Mouse (Mus musculus) spleen, postnatal 36 days (tissue): Measurements from ENCODE around the gene Dbx1.
A peak's percentile ranks its signal among the peaks of the same experiment; 100 is the strongest.

Experiments
- DNase-seq, 2 experiments: peaks; one replicate each; pipeline ENCODE4 v3.0.0; 2022; ENCODE audit warnings: low spot score in 2 of 2, mixed read lengths in 1 of 2

Dbx1 gene

DNA sequence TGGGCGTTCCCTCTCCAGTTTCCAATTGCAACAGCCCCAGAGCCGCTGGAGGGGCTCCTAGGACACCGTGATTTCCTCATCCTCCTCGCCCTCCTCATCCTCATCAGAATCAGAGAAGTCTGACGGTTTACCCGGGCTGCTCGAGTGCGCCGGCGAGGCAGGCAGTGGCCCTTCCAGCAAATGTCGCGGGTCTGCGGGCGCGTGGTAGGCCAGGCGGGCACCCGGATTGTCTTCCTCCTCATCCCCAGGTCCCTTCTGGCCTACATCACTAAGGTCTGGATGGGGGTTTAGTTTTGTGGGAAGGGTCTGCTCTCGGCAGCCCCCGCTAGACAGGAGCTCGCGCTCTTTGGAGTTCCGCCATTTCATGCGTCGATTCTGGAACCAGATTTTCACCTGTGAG lies 4.3 kb downstream of the Dbx1 start:
- DNase-seq, result no peak

DNA sequence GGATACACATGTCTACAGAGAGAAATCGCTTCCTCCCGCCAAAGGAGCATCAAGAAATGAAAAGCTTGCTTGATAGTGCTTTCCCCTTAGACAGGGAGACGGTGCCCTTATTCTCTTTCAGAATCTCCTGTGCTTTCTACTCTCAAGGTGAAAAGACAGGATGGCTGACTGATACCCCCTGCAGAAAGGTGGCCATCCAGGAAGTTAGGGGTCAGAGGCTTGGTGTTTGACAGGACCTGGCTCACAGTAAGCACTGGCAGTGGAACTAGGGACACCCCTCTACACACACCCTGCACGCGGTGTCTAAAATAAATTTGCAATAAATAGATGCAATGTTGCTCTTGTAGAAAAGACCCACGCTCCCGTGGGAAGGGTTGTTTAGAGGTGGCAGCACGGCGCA lies 4.8 kb downstream of the Dbx1 start:
- DNase-seq, result no peak

DNA sequence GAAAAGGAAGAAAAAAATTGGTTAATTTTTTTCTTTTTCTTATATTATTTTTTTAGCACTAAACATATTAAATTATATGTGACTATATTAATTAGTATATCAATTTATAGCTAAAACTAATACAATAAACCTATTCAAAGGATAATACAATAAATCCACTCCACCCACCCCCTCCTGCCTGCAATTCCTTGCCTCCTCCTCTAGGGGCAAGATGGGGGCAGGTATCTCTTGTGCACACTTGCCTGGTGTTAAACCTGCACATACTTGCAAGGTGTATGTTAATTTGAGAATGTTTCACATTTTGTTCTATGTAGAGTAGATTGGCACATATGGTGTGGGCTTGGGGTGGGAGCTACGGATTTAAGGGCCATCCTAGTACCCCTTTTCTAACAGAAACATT lies 16.5 kb downstream of the Dbx1 start:
- no peak for DNase-seq

DNA sequence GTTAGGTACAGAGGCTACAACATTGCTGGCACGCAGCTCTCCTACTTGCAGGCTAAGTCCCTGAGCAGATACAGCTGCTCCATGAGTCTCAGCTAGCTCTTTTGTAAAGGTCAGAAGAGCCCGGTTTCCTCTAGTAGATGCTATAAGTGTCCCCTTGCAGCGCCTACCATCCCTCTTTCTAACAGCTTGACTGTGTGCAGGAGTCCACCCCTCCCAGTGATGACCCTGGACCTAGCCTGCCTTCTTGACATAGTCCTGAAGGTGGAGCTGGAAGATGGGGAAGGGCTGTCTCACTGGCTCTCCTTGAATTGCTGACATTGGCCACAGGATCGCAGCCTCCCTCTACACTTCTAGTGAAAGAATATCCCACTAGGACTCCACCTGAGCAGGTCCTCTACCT lies 19.6 kb downstream of the Dbx1 start:
- DNase-seq, result no peak

DNA sequence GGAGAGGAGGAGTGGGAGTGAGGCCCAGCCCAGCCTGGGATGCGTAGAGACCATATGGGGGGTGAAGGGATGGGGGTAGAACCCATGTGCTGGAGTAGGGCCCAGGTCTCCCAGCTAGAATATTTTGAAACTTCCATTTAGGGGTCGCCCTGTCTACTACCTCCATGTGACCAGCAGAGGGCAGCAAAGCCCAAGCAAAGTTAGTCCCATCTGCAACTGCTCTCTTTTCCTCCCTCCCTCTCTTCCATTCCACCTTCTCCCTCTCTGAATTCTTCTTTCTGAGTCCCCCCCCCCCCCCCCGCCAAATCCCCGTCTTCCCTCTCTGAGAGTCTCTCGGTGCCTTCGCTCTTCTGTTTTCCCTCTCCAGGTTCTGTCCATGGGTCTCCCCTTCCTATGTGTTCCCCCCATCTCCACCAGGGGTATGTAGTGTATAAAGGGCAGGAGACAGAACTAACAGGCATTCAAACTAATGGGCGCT lies 20.4 kb downstream of the Dbx1 start:
- DNase-seq, result peak; percentile 13 to 36

DNA sequence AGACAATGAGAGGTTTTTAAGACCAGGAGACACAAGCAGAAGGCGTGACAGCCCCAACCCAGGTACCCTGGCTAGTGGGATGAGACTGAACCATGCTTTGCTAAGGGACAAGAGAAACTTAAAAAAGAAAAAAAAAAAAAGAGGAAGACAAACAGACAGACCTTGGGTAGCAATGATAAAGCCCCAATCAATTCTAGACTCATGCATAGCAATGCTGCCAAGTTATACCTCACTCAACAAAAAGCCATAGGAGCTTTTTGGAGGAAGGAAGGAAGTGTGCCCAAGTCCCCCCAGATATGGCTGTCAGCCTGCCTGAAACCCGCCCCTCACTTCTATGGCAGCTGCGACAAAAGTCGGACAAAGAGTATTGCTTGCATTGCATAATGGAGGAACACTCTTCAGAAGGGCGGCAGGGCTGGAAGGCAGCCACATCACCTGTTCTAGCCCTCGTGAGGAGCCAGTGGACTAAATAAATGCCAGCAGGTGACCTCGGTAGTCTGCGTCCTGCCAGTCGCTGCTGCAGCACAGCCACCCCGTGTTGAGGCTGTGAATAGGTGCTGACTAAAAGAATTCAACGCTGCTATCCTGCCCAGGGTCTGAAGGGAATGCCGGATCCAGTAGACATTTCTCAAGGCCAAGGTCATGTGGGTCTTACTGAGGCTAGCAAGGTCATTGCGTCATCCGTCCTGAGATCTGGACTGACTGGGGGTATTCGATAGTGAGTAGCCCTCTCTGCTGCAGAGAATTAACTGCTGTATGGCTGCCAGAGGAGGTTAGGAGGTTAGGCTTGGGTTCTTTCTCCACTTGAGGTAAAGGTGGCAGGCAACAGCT lies 31.5 kb downstream of the Dbx1 start:
- no peak for DNase-seq

DNA sequence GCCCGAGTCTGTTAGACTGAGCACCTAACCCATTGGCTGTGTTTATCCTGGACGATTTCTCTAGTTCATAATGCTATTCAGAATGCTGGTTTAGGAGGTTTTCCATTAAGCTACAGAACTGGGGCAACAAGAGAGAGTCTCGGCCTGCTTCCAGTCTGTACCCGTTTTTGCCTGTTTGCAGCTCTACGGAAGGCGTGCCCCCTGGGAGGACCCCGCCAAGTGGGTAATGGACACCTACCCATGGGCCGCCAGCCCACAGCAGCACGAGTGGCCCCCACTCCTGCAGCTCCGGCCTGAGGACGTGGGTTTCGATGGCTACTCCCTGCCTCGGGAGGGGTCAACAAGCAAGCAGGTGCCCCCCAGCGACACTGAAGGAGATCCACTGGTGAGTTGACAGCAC lies 32.4 kb downstream of the Dbx1 start:
- no peak for DNase-seq

DNA sequence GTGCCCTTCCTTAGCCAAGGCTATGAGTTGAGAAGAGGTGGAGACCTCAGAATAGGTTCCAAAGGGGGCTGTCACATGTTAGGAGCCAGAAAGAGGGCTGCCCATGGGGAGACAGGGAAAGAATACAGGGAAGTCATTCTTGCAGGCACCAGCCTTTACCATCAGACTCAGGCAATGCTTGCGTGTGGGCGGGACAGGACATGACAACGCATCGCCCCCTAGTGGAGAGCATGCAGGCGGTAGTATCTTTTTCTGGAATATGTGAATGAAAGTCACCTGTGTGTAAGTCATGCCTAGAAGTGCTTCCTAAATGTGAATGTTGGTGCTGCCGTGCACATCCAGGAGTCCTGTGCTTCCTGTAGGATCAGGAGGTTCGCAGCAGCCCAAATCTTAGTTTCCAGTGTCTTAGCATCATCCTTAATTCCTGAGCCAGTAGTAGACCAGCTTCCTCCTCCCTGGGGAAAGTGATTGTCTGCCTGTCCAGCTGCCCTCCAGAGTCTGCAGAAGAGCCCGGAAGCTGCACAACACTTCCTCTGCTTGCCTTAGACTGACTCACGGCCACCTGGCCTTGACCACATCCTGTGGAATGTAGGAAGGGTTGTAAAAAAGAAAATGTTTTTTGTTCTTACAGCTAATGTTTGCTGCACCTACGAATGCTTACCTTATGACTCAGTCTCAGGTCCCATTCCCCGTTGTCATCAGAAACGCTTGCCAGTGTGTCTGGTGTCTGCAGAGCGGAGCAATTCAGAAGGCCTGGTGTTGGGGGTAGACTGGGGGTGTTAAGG lies 35.3 kb downstream of the Dbx1 start:
- DNase-seq, result peak; percentile 62 to 63

DNA sequence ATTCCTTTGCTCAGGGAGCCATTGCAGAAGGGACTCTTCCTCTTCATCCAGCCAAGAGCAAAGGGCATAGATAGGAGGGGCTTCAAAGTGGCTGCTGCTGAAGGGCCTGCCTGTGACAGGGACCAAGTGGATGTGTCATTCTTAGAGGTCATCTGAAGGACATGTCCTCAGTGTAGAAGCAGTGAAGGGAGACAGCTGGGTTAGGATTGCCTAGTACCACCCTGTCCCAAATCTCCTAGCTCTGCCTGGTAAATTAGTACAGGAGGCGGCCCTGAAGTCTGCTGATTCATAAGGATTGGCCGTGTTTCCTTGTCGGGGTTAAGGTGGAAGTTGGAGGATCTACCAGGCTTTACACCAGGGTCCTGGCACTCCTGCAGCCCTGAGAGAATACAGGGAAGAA lies 36.7 kb downstream of the Dbx1 start:
- no peak for DNase-seq

DNA sequence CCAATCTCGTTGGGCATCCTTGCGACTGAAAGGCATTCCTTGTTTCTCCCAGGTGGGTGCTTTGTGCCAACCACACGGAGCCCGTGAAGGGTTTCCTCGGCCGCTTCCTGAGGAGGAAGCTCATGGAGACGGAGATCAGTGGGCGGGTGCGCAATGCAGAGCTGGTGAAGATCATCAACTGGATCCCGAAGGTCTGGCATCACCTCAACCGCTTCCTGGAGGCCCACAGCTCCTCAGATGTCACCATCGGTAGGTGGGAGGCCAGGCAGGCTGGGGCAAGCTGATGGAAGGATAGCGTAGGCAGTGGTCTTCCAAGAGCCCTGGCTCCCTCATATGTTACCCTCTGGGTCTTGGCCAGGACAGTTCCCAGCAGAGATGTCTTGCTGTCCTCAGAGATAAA lies 38.4 kb downstream of the Dbx1 start:
- DNase-seq, result no peak

DNA sequence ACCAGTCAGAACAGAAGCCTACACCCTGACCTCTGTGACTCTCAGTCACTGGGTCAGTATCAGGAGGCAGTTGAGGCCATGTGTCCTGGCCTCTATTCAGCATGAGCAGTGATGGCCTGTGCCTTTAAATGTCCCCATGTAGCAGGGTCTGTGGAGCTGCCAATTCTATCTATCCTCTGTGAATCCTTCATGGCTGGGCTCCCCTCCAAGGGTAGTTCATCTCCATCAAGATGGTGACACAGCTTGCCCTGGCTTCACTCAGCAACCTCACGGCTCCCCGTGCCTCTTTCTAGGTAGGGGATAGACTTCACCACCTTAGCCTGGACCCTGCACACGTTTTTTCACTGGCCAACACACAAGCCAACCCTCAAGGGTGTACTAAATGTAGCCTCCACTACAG lies 38.9 kb downstream of the Dbx1 start:
- no peak for DNase-seq

DNA sequence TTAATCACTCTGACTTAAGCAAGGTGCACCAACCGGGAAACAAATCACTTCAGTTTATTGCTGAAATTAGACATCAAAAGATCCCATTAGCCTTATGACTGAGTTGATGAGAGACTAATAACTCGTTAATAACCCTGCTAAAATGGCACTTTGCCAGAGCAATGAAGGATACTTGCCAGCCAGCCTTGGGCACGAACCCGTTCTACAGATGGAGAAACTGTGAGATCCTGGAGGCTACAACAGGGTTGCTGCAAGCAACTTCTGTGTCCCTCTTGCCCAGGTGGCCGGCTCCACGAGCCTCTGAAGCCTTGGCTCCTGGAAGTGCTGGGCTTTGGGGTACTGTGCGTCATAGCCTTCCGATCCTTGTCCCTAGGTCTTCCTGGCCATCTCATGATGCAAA lies 47.0 kb downstream of the Dbx1 start:
- DNase-seq, result no peak

DNA sequence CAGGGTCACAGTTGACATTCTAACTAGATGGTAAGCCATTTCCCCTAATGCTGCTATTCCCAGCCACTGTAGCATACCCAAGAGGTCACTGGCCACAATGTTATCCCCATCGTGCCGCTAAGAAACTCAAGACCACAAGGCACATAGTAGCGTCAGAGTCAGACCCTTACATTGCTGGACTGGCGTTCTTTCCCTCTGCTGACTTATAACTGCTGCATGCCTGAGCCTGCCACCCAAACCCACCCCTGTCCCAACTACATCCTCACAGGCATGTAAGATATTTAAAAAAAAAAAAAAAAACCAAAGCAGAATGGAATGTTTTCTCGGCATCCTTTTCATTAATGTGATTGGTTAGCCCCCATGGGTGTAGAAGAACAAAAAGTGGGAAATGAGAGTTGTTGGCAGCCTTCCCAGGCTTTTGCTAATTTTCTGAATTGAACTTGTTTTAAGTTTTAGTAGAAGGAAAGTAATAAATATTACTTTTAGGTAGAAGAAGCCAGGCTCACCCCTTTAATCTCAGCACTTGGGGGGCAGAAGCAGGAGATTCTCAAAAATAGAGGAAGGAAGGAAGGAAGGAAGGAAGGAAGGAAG lies 50.0 kb downstream of the Dbx1 start:
- no peak for DNase-seq

DNA sequence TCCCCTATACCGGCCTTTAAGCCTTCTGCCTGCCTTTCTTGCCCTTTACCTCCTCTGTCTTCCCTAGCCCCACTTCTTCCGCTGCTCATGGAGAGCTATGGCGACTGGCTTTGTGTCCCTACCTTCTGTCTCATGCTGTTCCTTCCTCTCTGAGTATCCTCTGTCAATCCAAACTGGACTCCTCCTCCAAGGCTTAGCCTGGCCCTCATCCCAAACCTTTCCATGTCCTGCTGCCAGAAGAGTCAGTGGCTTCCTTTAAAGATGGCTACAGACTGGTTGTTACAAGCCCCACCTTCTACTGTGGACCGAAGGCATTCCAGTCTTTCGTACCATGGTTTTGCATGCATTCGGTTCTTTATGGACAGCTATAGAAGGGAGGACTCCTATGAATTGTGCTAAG lies 53.5 kb downstream of the Dbx1 start:
- DNase-seq, result no peak

DNA sequence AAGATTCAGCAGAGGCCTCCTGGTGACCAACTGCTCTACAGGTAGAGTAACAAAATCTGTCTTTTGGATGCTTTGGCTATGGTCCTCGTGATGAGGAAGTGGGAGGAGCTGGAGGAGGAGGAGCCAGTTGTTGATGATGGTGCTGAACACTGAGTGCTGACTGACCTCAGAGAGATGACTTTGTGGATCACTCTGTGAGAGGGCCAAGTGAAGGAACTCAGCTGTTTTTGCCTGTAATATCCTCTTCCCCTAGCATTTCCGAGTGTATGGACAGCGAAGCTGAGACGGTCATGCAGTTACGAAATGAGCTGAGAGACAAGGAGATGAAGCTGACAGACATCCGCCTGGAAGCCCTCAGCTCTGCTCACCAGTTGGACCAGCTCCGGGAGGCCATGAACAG lies 54.1 kb downstream of the Dbx1 start:
- no peak for DNase-seq

DNA sequence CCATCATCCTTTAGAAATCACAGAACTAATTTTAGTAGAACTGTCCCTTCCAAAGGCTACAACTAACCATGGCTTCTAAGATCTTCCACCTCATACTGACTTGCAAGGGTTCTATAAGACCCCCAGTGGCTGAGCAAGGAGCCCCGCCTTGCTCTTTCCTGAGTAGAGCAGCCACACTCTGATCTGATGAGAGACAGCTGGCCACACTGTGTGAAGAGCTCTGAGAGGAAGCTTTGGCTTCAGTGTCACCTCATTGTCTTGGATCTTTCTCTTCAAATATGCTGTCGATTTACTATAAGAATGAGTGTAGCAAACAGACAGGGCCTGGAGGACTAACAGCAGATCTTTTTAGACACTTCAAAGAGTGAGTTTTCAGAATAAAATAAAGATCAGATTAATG lies 54.7 kb downstream of the Dbx1 start:
- no peak for DNase-seq
